Comparison of ENCODE assay signal across 9 mouse cellular contexts in the genomic region with DNA sequence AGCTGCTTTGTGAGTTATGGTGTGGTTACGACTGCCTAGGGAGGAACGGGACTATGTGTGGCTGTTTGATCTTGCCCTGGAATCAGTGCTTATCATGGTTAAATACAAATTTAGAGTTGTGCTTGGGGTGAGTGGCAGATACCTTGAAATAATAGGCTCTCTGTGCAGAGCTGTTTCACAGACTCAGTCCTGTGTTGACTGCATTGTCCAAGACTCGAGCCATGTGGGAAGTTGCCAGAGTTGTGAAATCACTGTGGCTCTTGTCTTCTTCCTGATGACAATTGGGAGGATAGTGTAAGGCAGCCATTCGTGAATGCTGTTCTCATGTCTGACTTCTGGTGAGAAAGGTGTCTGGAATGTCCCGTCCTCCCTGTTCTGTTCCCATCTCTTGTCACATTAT.
DNase-seq lines count a peak whose midpoint lies in the region; ATAC-seq and TF ChIP-seq lines count a peak whose summit lies in the region.
"Had no signal": no experiment of that assay in that cellular context is flagged by ENCODE, and none has a peak within 500 bp of the region (broad histone marks: within the 10 kb centered on the region; RNA-seq: fewer than 3 reads in every experiment).

No protein-coding gene starts in this region.

- H3K4me3 ChIP-seq in neural tube, embryonic 14.5 days (ENCODE audit: low read depth, low read length) = no peak overlapping the region
- H3K4me3 ChIP-seq in neural tube, embryonic 15.5 days (replicated peaks) = no peak overlapping the region
- no peak overlapping the region for H3K4me3 ChIP-seq in heart, embryonic 12.5 days
- no peak overlapping the region for H3K4me3 ChIP-seq in liver, postnatal 0 days (ENCODE audit: low read depth, low read length)
- H3K4me3 ChIP-seq: megakaryocyte, embryonic 14.5 days had no signal

- no peaks in the 10 kb centered on the region for H3K9me3 ChIP-seq in neural tube, embryonic 14.5 days (ENCODE audit: control insufficient read depth, low read length)
- no peaks in the 10 kb centered on the region for H3K9me3 ChIP-seq in neural tube, embryonic 15.5 days (replicated peaks)
- no peaks in the 10 kb centered on the region for H3K9me3 ChIP-seq in heart, embryonic 12.5 days (replicated peaks)
- no peaks in the 10 kb centered on the region for H3K9me3 ChIP-seq in liver, postnatal 0 days (ENCODE audit: low read length)
- H3K9me3 ChIP-seq: megakaryocyte, embryonic 14.5 days had no signal

- TF ChIP-seq CTCF in liver, postnatal 0 days (IDR thresholded peaks at IDR 0.05; ENCODE audit: low read depth) = no peak

- 48% methylated on average over 5 of the region's 5 CpGs for WGBS in neural tube, embryonic 14.5 days
- 42% methylated on average over 5 of the region's 5 CpGs for WGBS in neural tube, embryonic 15.5 days
- 28% methylated on average over 5 of the region's 5 CpGs for WGBS in heart, embryonic 12.5 days
- WGBS in liver, postnatal 0 days (ENCODE audit: insufficient replicate concordance) = 51% methylated on average over 5 of the region's 5 CpGs

- H3K27me3 ChIP-seq in neural tube, embryonic 14.5 days (ENCODE audit: control insufficient read depth, insufficient read depth, low read length) = no peaks in the 10 kb centered on the region
- no peaks in the 10 kb centered on the region for H3K27me3 ChIP-seq in neural tube, embryonic 15.5 days (replicated peaks)
- H3K27me3 ChIP-seq in heart, embryonic 12.5 days (replicated peaks) = no peaks in the 10 kb centered on the region
- H3K27me3 ChIP-seq in liver, postnatal 0 days (ENCODE audit: insufficient read depth, low read length) = no peaks in the 10 kb centered on the region
- H3K27me3 ChIP-seq: megakaryocyte, embryonic 14.5 days had no signal

- H3K4me1 ChIP-seq in neural tube, embryonic 14.5 days (ENCODE audit: control insufficient read depth, insufficient read depth, low read length) = peaks cover 3% of the 10 kb centered on the region; the same call in 1 of the 2 replicates
- peaks cover 8% of the 10 kb centered on the region for H3K4me1 ChIP-seq in neural tube, embryonic 15.5 days
- peaks cover 30% of the 10 kb centered on the region for H3K4me1 ChIP-seq in heart, embryonic 12.5 days (replicated peaks)
- 0 out of 2 replicates have a peak, but pooled peaks cover 3% of the 10 kb centered on the region for H3K4me1 ChIP-seq in liver, postnatal 0 days (ENCODE audit: insufficient read depth)

- DNase-seq in adrenal gland, adult 2 months = peak; percentile 32
- DNase-seq in adrenal gland, adult 8-10 months = no peak
- DNase-seq in liver, postnatal 0 days = no peak
- no peak for DNase-seq in thymus, postnatal 14 days

- no peaks in the 10 kb centered on the region for H3K36me3 ChIP-seq in neural tube, embryonic 14.5 days (ENCODE audit: control insufficient read depth, insufficient read depth, low read length)
- no peaks in the 10 kb centered on the region for H3K36me3 ChIP-seq in neural tube, embryonic 15.5 days
- peaks cover 3% of the 10 kb centered on the region; the same call in 1 of the 2 replicates for H3K36me3 ChIP-seq in heart, embryonic 12.5 days
- no peaks in the 10 kb centered on the region for H3K36me3 ChIP-seq in liver, postnatal 0 days (replicated peaks; ENCODE audit: insufficient read depth, low read length)

- ATAC-seq in neural tube, embryonic 14.5 days (ENCODE audit: low read depth) = no peak
- ATAC-seq in neural tube, embryonic 15.5 days (ENCODE audit: low FRiP score) = no peak
- ATAC-seq in heart, embryonic 12.5 days (ENCODE audit: insufficient number of reproducible peaks, low FRiP score) = no peak
- ATAC-seq in megakaryocyte progenitor cell, adult 5-6 weeks (replicated peaks; ENCODE audit: poor library complexity) = peak; percentile 87
- ATAC-seq in liver, postnatal 0 days = no peak

- peak overlapping the region; percentile 44; the same call in 1 of the 2 replicates for H3K27ac ChIP-seq in neural tube, embryonic 14.5 days (ENCODE audit: low read depth, low read length)
- no peak overlapping the region; the same call in 1 of the 2 replicates for H3K27ac ChIP-seq in neural tube, embryonic 15.5 days (replicated peaks)
- H3K27ac ChIP-seq in heart, embryonic 12.5 days (ENCODE audit: poor library complexity, severe bottlenecking) = peak overlapping the region; percentile 53
- H3K27ac ChIP-seq in liver, postnatal 0 days (ENCODE audit: low read depth) = no peak overlapping the region

- H3K4me2 ChIP-seq in neural tube, embryonic 14.5 days (ENCODE audit: low read depth, low read length) = no peak overlapping the region
- no peak overlapping the region for H3K4me2 ChIP-seq in neural tube, embryonic 15.5 days
- H3K4me2 ChIP-seq in heart, embryonic 12.5 days = no peak overlapping the region
- no peak overlapping the region for H3K4me2 ChIP-seq in liver, postnatal 0 days (ENCODE audit: low read depth, low read length)

- no peak overlapping the region for H3K9ac ChIP-seq in neural tube, embryonic 14.5 days (replicated peaks; ENCODE audit: low read depth, low read length)
- no peak overlapping the region for H3K9ac ChIP-seq in neural tube, embryonic 15.5 days (replicated peaks)
- no peak overlapping the region for H3K9ac ChIP-seq in heart, embryonic 12.5 days
- no peak overlapping the region for H3K9ac ChIP-seq in liver, postnatal 0 days (replicated peaks)

- TF ChIP-seq EP300 in liver, postnatal 0 days (IDR thresholded peaks at IDR 0.05; ENCODE audit: low read depth) = no peak

Comparison
In these comparisons a context has a peak if more than half of its experiments do, and no peak if none do; other contexts are left out.
1. H3K27ac ChIP-seq: peak in neural tube, embryonic 14.5 days (single experiment) and heart, embryonic 12.5 days (single experiment); none in neural tube, embryonic 15.5 days (single experiment) and liver, postnatal 0 days (single experiment).